Mouse (Mus musculus): Measurements from ENCODE around the gene Vamp1.

Gene Vamp1

DNA sequence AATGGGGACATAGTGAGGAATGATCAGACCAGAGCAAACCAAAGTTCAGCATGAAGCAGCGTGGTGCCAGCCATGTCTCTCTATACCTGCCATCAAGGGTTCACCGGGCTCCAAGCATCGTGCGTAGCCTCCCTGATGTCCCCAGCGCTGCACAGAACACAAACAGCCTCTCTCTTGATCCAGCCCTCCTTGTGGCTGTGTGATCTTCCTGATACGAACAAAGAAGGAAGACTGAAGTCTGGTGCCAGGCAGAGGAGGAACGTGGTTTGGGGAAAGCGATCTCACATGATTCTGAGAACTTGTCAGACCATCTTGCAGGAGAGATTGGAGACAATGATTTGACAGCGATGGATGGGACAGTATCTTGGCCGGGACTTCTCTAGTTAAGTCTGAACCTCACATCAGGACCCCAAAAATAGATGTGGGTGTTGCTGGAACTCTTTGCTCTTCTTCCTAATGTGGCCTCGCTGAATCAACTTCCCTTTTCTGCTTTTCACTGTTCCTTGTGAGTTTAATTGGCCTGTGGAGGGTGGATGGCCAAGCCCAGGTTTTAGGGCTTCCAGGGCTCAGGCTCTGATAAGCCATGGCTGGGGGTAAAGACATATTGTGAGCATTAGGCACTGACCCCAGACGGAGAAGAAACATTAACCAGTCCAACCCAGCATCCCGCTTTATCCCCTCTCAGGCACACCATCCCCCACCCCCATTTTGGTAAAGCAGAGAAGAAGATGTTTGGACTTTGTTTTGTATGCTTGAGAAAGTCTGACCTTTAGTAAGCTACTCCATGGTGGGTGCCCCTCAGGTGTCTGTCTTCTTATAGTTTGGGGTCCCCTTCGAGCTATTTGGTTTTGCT lies 38.7 kb downstream of the Vamp1 start:
- TF ChIP-seq GATA4 (IDR thresholded peaks at IDR 0.05; ENCODE audit: insufficient replicate concordance, low read length), result no peak

DNA sequence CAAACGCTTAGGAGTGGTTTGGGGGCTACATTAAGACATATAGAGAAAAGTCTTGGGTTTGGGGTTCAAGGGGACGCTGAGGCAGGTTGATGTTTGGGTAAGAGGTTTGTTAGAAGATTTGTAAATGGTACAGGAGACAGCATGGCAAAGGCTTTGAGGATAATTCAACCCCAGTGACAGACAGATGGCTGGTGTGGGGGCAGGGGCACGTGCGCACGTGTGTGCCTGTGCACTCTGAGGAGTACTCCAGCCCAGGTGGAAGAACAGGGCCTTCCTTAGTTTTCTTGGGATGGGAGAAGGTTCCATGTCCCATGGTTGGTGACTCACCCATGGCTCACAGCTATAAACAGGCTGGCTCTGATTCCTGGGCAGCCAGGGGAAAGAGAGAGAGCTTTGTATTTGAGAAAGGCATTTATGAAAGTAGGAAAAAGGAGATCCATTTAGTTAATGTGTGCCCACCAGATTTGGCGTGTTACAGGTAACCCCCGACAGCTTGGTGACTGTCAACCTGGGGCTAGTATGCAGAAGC lies 40.2 kb downstream of the Vamp1 start:
- TF ChIP-seq GATA4 (IDR thresholded peaks at IDR 0.05; ENCODE audit: insufficient replicate concordance, low read length), result no peak

DNA sequence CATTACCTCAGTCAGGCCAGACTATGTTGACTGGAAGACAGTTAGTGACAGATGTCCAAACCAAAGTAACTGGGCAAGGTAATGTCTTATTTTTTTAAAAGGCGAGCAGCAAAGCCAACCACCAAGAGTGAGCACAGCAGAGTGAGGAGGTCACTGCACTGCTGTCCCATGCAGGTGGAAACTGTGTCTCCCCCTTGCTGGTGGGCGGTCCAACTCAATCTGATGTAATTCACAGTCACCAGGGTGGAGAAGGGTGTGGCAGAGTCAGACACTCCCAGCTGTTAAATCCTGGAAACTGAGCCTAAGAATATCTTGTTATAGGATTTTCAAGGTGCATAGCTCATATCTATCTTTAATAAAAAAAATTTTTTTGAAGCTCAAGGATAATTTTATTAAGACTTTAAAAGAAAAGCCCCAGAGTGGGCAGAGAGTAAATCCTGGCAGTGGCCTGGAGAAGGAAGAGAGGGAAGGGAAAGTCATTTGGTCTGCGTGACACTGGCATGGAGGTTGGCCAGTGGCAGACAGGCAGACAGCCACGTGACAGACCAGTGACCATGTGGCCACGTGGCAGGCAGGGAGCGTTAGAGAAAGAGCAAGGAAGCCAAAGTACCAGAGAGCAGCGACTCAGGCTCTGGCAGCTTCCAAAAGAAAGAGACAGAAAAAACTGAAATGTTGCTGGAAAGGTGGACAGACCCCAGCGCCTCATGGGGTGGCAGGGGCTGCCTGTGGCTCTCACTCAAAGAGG lies 41.0 kb downstream of the Vamp1 start:
- no peak for TF ChIP-seq GATA4 (IDR thresholded peaks at IDR 0.05; ENCODE audit: insufficient replicate concordance, low read length)

DNA sequence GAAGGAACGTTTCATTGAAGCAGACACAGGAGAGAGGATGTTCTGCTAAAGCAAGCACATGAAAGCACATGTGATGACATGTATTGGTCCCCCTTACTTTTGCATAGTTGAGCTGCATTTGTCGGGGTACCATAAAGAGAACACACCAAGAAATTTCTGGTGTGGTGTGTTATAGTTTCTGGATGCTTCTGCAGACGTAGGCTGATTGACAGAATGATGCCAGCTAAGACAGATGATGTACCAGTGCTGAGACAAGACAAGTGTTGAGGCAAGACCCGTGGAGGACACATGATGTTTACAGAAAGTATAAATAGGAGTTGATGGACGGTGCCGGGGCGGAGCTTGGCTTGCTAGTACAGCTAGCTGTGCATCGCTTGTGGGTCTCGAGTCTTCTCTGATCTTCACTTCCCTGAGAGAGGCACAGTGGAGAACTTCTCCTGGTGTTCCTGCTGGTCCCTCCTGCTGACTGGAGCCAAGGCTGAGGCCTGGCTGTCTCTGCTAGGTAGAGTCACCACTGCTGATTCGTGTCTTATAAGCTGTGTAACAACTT lies 44.7 kb downstream of the Vamp1 start:
- no peak for TF ChIP-seq GATA4 (IDR thresholded peaks at IDR 0.05; ENCODE audit: insufficient replicate concordance, low read length)

DNA sequence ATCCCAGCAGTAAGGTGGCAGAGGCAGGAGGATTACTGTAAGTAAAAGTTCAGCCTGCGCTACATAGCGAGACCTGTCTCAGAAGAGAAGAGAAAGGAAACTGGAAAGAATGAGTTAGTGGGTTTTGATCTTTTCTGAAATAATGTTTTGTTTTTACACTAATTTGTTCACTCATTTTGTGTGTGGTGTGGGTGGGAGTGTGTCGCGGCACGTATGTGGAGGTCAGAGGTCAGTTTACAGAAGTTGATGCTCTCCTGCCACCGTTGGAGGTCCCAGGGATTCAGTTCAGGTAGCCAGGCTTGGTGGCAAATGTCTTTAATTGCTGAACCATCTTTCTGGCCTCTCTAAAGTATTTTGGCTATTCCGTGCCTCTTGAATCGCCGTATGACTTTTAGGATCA lies 48.9 kb downstream of the Vamp1 start:
- TF ChIP-seq GATA4 (IDR thresholded peaks at IDR 0.05; ENCODE audit: insufficient replicate concordance, low read length), result no peak

DNA sequence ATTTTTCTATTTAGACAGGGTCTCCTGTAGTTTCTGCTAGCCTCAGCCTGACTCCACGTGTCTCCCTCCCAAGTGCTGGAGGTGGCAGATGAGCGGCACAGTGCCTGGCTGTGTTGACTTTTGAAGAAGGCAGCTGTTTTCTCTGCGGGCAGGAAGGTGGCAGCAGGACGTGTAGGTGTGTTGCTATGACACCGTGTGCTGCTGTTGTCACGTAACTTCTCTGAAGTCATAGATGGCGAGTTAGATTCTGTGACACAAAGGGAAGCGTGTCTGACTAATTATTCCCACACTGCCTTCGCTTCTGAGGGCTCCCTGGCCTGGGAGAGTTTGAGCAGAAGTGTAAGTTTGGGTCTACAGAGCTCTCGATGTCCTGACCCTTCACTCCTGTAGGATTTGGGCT lies 49.9 kb downstream of the Vamp1 start:
- TF ChIP-seq GATA4 (IDR thresholded peaks at IDR 0.05; ENCODE audit: insufficient replicate concordance, low read length), result no peak

DNA sequence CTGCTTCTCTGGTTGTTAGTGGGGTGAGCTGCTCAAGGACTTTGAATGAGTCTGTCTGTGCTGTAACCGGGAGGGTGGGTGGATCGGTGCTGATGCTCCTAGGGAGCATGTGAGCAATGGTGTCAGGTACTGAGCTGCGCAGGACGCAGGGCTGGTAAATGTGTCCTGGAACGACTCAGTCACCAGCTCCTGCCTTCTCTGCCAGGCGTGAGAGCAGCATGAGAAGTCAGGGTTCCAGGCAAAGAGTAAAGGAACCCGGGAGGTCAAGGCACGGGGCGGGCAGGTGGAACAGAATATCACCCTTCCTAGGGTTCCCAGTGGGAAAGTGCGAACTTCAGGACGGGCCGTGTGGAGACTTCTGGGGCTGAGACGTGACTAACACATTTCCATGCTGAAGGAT lies 50.7 kb downstream of the Vamp1 start:
- TF ChIP-seq GATA4 (IDR thresholded peaks at IDR 0.05; ENCODE audit: insufficient replicate concordance, low read length), result no peak

DNA sequence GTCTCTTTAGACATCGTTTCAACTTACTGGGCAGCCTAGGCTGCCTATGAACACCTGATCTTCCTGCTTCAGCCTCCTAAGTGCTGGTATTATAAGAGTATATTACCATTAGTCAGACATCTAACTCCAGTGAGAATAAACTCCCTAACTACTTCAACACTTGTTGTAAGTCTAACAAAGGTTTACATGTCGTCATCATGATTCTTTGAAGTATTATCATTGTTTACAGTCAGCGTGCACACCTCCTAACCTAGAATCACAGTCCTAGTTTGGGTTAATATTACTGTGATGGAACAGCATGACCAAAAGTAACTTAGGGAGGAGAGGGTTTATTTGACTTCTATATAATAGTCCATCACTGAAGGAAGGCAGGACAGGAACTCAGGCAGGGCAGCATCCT lies 52.1 kb downstream of the Vamp1 start:
- no peak for TF ChIP-seq GATA4 (IDR thresholded peaks at IDR 0.05; ENCODE audit: insufficient replicate concordance, low read length)

DNA sequence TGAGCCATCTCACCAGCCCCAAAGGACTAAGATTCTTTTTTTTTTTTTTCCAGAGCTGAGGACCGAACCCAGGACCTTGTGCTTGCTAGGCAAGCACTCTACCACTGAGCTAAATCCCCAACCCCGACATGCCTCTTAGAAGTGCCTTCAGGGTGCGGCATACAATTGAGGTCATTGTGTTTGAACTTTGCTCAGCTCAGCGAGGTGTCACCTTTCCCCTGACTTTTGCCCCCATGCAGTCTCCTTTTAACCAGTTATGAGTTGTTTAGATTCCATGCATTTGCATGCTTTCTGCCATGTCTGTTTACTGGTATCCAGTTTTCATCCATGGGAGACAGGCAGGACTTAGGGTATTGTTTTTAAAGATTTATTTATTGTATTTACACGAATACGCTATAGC lies 53.4 kb downstream of the Vamp1 start:
- no peak for TF ChIP-seq GATA4 (IDR thresholded peaks at IDR 0.05; ENCODE audit: insufficient replicate concordance, low read length)

DNA sequence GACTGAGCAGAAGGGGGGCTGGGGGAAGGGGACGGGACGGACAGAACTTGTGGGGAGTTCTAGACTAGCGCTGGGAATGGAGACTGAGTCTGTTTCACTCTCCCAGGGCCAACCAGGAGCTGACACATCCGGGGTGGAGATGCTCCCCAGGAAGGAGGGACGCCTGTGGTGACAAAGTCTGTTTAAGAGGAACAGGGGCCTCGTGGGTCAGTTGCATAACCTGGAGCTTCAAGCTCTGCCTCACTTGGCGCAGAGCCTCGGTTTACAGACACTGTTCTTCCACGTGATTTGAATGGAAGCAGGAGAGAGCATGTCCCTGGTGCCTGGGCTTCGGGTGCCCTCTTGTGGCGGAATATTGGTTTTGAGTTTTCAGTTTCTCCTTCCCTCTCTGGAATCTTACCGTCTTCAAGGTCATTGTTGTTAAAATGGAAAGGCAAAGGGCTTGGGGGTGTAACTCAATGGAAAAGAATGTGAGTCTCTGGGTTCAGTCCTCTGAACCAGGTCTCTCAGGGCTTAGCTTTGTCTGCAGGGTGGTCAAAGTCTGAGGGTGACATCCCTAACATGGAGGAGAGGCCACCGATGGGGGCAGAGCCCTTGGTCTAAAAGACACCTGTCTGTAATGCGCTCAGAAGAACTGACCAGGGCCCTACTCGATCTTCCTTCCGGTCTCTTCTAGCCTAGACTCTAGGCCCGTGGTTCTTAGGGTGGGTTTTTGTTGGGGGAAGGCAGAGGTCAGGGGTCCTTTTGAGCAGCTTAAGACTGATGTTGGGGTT lies 56.3 kb downstream of the Vamp1 start:
- TF ChIP-seq GATA4 (IDR thresholded peaks at IDR 0.05; ENCODE audit: insufficient replicate concordance, low read length), result no peak; the same call in 1 of the 2 replicates

DNA sequence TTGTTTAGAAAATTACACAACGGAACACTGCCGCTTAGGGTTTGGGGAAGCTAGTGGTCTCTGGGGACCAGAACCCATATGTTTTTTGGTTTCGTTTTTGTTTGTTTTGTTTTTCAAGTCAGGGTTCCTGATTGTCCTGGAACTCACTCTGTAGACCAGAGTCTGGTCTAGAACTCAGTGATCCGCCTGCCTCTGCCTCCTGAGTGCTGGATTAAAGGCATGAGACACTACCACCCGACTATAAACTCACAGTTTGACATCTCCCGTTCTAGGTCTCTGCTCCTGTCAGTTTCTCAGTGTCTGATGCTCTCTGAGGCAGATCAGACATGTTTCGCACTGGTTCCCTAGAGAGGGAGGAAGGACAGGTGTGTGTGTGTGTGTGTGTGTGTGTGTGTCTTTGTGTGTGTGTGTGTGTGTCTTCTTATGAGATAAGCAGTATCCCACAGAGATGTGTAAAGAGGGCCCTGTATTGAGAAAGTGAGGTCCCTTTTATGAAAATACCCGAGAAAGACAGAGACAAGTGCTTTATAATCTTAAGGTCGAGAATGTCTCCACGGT lies 57.0 kb downstream of the Vamp1 start:
- TF ChIP-seq GATA4 (IDR thresholded peaks at IDR 0.05; ENCODE audit: insufficient replicate concordance, low read length), result no peak

DNA sequence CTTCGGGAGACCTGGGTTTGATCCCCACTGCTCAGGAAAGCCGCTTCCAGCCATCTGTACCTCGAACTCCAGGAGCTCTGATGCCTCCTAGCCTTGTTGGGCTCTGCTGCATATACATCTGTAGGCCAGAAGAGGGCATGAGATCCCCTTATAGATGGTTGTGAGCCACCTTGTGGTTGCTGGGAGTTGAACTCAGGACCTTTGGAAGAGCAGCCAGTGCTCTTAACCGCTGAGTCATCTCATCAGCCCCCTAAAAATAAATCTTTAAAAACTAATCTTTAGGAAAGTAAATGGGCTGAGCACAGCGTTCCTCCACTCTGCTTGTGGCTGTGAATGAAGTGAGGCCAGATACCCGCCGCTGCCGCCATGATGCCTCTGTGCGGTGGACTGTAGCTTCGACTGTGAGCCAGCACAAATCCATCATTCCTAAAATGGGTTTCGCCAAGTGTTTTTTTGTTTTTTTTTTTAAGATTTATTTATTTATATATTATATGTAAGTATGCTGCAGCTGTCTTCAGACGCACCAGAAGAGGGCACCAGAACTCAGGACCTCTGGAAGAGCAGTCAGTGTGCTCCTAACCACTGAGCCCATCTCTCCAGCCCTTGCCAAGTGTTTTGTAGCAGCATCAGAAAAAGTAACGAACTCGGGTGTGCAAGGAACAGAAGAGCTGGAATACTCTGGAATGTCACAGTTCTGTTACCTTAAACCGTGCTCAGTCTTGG lies 59.7 kb downstream of the Vamp1 start:
- no peak for TF ChIP-seq GATA4 (IDR thresholded peaks at IDR 0.05; ENCODE audit: insufficient replicate concordance, low read length)

DNA sequence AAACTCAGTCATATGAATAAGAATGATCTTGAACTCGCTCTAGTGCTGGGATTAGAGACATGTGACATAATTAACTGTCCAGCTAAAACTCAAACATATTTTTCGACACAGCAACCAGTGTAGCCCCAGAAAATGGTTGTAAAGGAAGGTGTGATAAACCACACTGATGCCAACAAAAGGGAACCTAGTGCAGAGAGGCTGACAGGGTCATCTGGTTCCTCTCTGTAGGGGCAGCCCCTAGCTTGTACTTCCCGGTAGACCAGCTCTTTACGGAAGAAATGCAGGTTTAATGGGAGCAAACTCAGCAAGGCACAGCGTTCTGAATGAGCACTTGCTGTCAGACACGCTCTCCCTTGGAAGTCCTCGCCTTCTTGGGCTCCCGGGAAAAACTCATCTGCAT lies 64.4 kb downstream of the Vamp1 start:
- no peak for TF ChIP-seq GATA4 (IDR thresholded peaks at IDR 0.05; ENCODE audit: insufficient replicate concordance, low read length)

DNA sequence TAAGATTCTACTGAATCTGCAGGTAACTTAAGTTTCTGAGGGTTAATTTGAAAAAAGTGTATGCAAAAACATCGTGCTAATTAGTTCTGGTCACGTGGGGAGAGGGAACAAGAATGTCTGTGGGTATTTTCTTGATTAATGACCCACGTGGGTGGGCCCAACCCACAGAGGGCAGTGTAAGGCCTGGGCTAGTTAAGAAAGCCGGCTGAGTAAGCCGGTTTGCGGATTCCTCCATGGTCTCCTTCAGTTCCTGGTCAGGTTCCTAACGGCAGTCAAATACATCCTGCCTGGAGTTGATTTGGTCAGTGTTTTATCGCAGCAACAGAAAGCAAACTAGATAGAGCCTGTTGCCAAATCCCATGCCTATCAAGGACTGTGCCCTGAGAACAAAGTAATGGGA lies 68.9 kb downstream of the Vamp1 start:
- TF ChIP-seq GATA4 (IDR thresholded peaks at IDR 0.05; ENCODE audit: insufficient replicate concordance, low read length), result no peak

All from liver, adult (tissue).